Mouse (Mus musculus): Measurements from ENCODE around the gene Abca13.
"Not testable (repeated sequence)": the region's sequence is repeated elsewhere in the genome, so short reads cannot be mapped to it uniquely, and the experiment has no call there.

The Abca13 gene

DNA sequence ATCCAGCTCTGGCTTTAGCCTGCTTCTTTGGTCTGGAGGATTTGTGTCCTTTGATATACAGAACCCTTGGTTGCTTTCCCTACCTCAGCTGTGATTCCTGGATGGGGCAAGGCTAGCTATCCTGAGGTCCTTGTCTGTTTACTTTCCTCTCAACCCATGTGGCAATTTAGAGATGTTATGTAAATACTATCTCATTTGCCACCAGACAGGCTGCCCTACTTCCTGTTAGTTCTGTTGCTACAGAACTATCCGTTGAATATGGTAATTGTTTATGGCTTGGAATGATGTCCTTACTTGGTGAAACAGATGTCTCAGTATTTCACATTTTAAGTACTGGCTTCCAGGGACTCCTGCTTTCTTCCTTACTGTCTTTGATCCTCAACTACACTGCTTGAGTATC, 107.9 kb downstream of the Abca13 start:
- DNase-seq, result no peak

DNA sequence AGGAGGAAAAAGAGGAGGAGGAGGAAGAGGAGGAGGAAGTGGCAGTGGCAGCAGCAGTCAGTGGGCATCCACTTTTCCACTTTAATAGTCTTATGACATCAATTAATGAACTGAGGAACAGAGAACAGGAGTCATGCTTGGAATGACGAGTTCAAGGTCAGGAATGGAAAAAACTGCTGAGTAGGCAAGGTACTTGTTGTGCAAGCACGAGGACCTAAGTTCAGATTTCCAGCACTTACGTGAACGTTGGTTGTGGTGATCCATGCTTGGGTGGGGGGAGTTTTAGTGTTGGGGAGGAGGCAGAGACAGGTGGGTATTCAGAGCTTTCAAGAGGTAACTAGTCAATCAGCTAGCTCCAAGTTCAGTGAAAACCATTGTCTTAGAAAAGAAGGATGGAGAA, 113.7 kb downstream of the Abca13 start:
- no peak for DNase-seq

DNA sequence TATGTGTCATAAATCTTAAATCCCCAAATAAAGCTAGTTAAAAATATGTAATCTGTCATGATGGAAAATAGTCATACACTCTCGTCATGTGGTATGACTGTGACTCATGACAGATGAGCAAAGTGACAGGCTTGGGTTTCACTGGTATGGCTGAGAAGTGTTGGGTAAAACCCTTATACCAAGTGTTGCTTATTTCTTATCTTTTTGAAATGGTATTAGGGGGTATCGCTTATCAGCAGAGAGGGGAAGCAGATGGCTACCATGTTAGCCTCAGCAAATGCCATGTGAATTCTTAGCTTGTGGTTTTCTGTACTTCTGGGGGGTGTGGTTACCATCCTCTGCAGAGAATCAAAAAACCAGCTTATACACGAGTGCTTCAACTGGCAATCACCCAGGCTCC, 124.8 kb downstream of the Abca13 start:
- no peak for DNase-seq

DNA sequence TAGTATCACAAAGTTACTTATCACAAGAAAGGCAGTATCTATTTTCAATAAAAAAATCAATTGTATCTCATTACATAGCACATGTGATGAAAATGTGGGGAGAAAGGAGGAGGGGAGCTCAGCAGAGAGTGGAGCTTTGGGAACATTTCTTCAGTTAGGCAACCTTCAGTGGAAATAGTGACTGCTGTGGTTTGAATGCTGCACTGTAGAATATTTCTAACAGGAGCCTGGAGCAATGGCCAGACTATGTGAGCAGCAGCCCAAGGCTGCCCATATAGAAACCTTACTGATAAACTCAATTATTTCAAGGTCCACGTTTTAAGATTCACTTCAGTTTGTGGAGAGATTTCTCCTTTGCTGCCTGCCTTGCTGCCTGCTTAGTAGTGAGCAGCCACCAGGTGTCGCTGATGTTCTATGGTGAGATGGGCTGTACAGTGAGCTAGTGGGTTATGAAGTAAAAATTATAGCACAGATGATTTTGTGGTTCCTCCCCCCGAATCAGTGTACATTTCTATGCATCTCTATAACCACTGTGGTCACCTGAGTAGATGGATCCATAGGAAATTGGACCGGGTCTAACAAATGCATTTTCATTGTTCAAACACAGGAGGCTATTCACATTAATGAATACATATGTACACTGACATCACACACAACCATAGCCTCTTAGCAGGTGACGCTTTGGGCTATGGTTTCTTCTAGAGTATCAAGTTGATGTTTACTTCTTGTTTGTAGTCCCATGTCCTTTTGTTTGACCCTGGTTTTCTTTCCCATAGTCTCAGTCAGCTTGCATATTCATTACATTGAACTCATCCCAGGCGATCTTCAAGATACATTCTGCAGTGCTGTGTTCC, 125.6 kb downstream of the Abca13 start:
- DNase-seq, result peak; percentile 20 to 57

DNA sequence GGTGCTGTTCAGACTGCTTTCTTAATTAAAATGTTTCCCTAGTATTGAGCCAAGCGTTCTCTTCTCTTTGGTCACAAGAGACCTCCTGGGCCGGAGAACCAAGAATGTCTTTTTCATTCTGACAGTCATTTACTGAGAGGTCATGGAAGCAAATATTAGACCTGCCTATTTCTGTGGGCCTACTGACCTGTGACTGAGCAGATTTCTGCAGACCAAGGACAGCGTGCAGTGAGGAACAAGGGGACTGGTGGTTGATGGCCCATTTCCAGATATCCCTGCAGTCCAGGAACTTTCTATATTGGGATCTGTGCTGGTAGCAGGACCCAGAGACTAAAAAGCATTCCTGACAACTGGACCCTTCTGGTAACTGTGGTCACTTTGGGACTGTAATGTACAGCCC, 146.4 kb downstream of the Abca13 start:
- DNase-seq, result no peak

DNA sequence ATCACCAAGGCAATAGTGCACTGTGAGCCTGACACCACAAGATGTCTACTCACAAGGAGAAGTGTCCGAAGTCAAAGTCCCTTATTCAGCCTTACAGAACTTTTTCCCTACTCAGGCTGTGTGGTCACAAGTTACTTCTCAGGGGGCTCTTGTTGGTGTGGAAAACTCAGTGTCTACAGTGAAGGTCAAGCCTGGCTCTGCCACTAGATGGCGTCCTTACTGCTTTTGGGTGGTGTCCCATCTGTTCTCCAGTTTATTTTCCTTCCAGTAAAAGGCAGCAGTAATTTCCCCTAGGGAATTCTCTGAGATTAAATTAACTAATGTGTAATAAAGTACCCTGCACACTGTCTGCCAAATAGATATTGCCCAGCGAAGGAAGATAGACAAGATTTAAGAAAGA, 156.0 kb downstream of the Abca13 start:
- peak in 1 of 2 experiments; percentile 11 for DNase-seq

DNA sequence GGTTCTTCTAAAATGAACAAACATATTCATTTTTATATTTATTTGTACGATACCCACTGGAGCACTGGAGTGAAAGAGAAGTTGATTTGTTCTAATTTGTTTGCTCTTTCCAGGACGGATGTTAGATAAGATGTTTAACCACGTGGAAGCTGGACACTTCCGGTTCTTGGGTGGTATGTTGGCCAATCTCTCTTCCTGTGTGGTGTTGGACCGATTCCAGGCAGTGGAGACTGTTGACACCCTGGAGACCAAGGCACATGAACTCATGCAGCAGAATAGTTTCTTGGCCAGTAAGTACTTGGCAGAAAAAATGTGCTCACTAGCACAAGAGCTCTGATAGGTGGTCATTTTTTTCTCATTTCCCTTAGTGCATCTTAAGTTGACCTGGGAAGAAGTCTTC, 181.4 kb downstream of the Abca13 start:
- DNase-seq, result no peak

DNA sequence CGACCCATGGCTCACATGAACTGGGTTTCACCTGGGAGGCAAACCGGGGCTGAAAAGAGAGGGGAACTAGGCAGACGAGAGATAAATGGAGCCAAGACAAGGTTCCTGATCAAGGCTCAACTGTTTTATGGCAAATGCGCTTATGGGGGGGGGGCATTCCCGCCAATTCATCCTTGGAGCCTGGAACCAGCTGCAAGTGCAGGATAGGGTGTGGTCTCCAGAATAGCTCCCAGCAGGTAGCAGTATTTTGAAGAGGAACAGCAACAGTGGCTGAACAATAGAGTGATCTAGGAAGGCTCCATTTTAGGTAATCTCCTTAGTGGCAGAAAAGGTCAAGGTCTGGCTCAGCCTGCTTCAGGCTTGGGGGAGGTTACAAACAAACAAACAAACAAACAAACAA, 182.7 kb downstream of the Abca13 start:
- DNase-seq, result not testable (repeated sequence)

DNA sequence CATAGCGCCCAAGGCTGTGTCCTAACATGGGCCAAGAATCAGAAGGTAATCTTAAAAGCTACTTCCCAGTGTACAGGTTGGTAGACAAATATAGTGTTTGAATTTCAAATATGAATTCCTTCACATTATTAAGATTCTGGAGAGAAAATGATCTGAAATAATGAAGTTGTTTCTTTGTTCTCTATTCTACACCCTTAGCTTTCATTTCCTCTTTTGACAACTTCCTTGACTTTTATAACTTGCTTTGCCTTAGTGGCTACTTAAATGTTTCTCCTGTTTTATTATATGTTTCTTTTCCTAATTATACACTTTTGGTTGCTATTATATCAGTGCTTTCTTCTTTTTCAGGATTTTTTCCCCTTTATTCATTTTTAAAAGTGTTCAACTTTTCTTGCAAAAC, 196.8 kb downstream of the Abca13 start:
- no peak for DNase-seq

DNA sequence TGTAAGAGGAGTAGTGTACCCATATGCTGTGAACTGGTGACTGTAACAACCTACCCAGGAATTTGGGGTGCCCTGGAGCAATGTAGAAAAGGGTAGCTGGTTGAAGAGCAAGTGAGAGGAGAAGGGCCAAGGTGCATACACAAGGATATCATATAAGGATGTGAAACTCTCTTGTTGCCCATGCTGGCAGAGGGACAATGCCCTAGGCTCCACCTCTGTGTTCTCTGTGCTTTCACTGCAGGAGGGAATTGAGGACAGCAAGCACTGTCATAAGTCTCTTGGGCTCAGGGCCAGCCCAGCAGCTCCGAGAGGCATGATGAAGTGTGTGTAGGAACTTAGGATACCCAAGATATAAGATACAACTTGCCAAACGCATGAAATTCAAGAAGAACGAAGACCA, 225.2 kb downstream of the Abca13 start:
- no peak for DNase-seq

DNA sequence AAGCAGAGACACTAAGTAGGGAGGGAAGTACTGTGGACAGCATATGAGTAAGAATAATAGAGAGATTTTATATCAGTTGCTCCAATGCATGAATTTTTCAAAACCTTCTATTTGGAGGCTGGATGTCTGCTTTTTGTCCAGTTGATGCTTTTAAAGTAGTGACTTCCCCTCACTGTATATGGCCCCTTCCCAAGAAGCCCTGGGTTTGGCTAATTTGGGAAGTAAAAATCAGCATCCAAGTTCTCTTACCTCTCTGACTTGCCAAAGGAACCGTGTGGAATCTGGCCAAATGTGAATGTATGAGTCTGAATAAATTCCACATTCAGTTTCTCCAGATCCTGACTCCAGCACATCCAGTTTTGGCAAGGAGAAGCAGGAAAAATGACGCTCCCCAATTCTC, 228.5 kb downstream of the Abca13 start:
- no peak for DNase-seq

DNA sequence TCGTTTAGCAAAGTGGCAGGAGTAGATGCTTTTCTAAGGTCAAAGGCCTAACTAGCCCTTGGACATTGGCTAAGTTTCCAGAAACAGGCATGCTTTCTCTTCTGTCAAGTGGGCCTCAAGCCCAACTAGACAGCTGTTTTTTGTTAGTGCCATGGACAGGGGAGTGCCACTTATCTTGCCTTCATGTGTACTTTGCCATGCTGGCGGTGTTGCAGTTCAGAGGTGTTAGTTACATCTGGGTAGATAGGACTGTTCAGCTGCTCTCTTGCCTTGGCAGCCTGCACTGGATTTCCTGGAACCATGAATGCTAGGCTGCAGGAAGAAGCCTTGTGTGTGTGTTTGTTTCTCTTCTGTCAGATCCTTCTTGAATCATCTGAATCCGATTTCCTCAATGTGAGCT, 235.7 kb downstream of the Abca13 start:
- DNase-seq, result no peak

DNA sequence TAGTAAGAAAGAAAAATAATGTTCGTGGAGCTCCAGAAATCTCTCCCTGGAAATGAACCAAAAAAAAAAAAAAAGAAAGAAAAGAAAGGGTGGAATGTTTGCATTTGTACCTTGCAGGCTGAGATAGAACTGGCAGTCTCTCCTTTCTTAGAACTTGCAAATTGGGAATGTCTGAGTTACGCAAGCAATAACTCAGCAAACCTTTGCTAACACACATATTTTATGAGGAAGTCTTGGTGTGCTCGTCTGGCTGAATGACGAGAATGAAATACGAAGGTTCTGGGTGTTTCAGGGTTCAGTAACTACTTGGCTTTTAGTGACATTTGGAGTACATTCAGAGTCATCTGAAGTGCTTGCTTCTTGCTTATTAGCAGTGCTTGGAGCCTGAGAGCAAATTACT, 241.1 kb downstream of the Abca13 start:
- DNase-seq, result no peak

DNA sequence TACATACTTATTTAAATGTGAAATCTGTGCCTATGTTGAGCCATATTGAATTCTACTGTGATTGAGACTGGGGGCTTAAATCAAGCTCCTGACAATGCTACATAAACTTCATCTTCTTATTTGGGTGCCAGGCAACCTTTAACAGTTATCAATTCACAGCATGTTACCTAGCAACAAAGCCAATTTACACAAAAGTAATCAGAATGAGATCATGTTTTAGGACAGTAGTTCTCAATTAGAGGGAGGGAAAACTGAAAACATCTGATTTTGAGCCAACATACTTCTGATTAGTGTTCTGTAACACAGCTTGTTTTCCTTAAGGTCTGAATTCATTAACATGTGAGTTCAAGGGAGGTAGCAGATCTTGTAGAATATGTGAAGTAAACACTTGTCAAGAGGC, 244.9 kb downstream of the Abca13 start:
- DNase-seq, result no peak

DNA sequence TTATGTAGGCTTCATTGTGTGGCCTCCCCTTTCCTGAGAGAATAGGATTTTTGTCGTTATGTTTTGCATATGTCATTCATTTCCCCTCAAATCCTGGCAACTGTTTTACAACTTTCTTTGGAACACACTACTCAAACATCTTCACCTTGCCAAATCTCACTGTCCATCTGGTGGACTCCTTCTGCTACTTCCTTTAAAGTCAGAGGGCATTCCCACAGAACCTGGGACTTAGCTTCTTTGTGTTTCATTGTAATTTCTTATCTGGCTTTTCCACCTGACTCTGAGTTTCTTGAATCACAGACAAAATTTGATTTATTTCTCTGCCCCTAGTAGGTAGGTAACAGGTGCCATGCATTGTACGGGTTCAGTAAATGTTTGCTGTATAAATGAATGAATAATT, 248.0 kb downstream of the Abca13 start:
- no peak for DNase-seq

DNA sequence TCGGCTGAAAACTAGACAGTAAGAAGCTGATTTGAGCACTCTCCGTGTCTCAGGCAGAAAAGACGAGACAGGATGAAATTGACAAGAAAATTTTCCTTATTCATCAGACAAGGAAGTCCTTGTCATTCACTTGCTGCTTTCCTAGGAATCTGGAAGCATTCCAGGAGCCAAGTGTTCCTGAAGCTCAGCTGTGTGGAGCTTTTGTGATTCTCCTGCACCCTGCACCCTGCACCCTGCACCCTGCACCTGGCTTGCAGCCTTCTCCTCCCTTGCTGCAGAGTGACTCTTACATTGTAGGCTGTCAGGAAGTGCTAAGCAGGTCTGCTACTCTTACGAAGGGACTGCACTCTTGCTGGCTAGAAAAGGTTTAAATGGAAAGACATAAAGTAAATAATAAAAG, 249.4 kb downstream of the Abca13 start:
- no peak for DNase-seq

DNA sequence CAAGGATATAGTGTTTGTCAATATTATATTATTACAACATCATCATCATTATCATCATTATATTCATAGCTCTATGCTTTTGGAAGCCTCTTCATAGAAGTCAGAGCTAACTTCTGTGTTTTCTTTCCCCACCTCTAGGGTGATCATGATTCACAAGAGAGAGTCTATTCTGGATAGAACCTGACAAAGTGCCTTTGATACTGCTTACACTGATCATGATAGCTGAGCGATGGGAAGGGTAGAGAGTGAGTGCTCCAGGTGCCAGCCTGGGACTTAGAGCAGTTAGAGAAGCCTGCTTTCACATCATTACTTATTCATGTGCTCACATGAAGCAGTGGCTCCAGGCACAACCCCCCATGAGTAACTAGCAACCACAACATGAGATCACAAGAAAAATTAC, 280.7 kb downstream of the Abca13 start:
- DNase-seq, result no peak

DNA sequence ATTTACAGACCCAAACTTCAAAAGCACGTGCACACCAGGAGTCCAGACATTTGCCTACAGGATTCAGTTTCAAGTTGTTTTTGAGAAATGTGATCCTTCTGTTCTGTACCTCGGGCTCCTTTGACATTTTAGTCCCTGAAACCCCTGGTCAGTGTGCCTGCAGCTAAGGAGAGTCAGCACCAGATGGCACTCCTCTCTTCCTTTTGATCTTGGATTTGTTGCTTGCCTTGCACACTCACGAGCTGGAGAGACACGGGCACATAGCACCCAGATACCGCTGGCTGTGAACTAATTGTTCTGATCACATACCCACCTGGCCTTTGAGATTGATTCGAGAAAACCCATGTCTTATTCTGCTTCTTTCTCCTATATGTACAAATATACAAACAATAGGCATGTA, 289.8 kb downstream of the Abca13 start:
- DNase-seq, result no peak

DNA sequence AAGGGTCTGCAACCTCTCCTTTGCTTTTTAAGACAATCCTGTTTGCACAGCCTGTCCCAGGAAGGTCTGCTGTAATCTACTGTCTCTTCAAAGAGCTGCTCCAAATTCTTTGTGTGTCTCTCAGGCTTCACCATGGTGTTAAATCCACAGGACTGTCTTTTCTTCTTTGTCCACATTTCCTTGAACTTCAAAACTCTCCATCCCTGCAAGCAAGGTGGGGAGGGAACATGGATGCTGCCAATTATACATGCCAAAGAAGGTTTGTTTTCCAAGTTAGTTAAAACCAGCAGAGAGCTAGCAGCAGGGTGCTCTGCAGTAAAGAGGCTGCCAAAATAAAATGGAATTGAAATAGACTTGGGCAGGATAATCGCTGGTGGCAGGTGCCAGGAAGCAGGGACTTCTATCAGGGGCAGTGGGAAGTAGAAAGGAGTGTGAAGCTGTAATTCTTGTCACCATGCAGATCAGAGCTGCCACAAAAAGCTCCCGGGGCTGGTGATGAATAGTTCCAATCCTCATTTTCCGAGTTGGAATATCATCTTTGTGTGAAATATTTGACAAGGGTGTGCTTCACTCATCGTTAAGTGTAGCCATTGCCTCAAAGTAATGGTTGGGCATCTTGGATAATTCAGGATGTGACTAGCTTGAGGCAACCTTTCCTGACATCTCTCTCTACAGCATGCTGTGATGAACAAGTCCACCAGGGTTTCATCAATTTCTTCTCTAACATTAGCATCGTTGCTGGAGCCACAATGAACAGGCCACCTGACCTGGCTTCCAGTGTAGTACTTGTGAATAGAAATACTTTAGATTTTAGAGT, 308.8 kb downstream of the Abca13 start:
- no peak for DNase-seq

DNA sequence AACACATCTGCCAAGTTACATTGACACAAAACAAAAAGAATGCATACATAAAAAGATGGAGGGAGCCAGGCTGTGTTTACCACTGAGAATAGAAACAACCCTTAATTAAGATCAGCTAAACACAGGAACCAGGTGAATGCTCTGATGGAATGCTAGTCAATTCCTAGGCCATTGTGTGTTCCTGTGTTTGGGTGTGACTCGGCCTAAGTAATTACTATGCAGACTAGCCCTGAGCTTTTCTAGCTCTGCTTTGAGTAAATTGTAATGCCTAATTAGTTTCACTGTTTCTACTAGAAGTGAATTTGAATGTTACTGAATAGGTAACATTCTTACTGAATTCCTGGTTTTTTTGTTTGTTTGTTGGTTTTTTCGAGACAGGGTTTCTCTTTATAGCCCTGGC, 323.2 kb downstream of the Abca13 start:
- not testable (repeated sequence) for DNase-seq

DNA sequence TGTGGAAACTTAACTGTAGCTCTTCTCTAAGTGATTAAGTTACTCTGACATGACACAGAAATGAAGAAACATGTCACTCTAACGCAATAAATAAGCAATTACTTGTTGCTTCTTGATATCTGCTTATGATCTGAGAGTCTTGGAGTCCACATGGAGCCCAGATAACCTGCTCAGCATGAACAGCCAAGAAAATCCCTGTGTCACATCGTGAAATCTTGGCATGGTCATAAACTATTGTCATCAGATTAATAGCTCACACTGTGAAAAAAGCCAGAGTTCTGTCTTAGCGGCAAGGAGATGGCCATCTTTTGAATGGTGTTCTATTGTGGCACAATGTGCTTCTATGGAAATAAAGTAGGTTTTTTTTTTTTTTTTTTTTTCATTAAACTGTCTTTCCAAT, 336.8 kb downstream of the Abca13 start:
- no peak for DNase-seq

DNA sequence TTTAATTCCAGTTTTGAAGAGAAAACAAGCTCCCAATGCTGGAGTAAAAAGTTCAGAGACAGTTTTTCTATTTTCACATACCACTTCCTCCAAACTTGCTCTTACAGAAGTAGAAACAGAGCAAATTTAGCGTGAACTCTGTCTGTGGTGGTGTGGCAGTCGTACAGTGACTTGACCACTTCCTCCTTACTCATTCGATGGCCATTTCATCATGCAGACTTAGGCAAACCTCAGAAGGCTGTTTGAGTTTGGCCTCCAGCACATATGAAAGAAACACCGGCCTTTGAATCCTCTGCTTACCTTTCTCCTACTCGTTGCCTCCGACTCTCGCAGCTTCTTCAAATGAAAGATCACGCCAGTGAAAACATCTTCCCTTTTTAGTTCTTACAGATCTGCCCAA, 340.0 kb downstream of the Abca13 start:
- peak in 1 of 2 experiments; percentile 1 for DNase-seq

DNA sequence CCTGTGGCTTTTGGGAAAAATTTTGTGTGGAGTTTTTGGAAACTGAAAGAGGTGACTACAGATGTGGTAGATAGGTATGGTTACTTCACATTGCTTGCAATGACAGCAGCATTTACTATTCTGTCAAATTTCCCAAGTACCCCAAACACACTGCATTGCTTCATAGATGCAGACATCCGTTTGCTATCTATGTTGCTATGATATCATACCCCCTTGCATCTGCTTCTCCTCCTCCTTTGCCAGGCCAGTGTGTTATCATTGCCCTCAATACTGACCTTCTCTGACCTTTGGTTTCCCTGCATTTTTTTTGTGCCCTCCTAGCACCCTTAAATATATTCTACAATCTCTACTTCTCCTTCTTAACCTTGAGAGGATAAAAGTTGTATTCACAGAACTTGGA, 341.4 kb downstream of the Abca13 start:
- no peak for DNase-seq

DNA sequence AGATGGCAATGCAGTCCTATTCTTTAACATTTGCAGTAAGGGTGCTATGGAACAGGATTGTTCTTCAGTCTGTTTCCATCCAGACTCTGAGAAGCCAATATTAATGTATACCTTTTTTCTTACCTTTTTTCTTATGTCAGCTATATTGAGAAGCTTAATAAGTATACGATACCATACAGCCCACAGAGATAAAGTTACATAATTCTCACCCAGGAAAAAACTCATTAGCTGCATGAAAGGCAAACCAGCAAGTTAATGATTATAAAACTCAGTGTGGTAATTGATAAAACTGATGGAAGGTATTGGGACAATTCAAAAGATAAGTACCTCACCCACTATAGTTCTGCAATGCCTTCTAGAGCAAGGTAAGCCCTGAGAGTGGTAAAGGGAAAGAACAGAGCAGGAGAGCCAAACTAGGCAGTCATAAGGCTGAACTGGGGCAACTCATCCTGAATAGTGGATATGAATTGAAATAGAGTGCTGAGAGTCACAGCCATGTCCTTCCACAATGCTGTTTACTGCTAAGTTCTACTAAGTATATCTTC, 342.0 kb downstream of the Abca13 start:
- no peak for DNase-seq
